Mouse (Mus musculus): ENCODE results near the gene Trex2. TPM values are rescaled to one million over a fixed set of nuclear protein-coding genes. Genes with fewer than 3 reads are reported as not detected.

The Trex2 gene
- polyA plus RNA-seq (2012; rRNA removed): not detected in 2 replicates

DNA sequence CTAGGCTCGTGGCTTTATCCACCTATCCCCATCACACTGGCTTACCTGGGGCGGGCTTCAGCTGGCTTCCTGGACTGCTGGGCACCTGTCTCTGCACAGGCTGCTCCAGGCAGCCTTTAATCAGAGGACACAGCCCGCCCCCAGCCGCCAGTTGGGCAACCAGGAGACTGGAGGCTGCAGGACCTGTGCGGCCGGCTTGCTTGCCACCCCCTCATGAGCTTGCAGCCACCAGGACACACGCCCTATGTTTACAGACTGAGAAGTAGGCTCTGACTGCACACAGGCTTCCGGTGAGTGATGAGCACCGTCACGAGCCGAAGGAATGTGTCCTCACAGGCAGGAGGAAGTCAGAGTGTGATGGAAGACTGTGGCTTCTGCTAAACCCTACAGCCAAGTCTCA, at the start of gene Trex2:
Gene Trex2 (minus strand): TSS at position 93 of the 400 bp plus-strand sequence.

DNA sequence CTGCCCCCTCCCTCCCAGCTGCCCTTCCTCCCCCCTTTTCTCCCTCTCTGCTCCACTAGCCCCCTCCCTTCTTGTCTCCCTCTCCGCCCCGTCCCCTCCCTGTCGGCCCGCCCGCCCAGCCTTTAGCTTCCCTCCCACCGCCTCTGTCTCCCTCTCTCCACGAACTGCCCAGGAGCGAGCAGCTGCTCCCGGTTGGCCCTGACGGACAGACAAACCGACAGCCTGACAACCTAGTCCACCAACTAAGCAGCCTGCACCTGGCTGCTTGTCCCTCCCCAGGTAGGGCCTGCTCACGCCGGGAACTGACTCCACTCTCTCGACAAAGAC, 48.3 kb upstream of the Trex2 start, which contains the start of gene Bgn:
Gene Bgn (plus strand): TSS at position 119 of the 327 bp plus-strand sequence.

DNA sequence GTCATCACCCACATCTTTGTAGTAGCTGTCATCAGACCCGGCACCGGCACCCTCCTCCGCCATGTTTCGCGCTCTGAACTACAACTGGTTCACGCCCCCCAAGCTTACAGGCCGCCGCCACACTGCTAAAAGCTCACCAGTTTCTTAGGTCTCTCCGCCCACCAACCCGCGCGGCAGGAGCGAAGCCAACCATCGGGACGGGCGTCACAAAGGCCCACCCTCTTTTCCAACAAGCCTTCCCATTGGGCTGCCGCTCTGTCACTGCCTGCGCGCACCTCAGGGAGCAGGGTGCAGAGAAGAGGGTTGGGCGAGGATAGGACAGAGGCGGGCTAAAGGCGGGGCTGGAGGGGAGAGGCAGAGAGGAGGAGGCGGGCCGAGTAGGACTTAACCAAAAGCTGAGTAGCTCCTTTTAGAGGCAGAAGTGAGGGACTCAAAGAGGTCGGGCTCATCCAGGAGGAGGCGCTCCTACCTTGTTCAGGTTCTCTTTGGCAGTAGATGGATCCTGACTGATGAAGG, 23.8 kb upstream of the Trex2 start, which contains the start of gene Haus7:
Gene Haus7 (minus strand): TSS at position 168 of the 516 bp plus-strand sequence.

DNA sequence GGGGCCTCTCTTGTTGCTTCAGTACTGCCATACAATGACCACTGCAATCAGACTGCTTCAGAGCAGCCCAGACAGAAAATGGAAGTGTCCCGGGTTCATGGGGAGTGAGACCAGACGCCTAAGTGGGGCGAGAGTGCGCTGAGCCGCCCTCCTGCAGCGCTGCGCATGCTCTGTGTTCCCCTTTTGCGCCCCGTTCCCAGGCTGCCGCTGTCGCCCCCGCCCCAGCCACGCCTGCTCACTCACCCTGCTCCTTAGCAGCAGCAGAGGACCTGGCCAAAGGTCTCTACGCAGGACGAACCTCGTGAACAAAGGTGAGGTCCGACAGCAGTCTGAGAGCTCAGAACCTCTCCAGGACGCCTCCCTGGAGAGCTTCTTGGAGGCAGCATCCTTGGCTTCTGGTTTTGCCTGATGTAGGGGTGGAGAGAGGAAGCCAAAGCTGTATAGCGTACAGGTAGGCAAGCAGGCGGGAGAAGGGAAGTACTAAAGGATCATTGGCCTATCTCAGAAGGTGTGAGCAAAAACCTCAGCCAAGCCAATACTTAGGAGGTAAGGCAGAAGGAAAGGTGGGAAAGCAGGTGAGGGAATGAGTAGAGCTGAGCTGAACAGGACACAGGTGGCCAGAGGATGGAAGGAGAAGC, 24.1 kb downstream of the Trex2 start, which contains the start of gene Zfp92:
Gene Zfp92 (plus strand): TSS at position 217 of the 638 bp plus-strand sequence.

GRCm38 (mm10) chrX:73398636-73399035, 36.5 kb downstream of the Trex2 start, which contains the start of gene Gm18336:
Gene Gm18336 (minus strand): TSS chrX:73398736.

Other genes starting within 250 kb of the Trex2 start
- gene Xlr3b, start 243.1 kb downstream of the Trex2 start, polyA plus RNA-seq (2012; rRNA removed): 9.6 and 11.1 TPM in 2 replicates
- 0.48 and 0.92 TPM in 2 replicates for gene Xlr4b, start 221.0 kb downstream of the Trex2 start, polyA plus RNA-seq (2012; rRNA removed)
- 6.0 and 6.8 TPM in 2 replicates for gene F8a, start 207.1 kb downstream of the Trex2 start, polyA plus RNA-seq (2012; rRNA removed)
- 0.78 TPM in 1 of 2 replicates, not detected in the other for gene Xlr4c, start 192.2 kb downstream of the Trex2 start, polyA plus RNA-seq (2012; rRNA removed)
- gene Xlr3c, start 170.0 kb downstream of the Trex2 start, polyA plus RNA-seq (2012; rRNA removed): 0.06 and 0.14 TPM in 2 replicates
- gene Xlr5a, start 142.4 kb downstream of the Trex2 start, polyA plus RNA-seq (2012; rRNA removed): 0.05 TPM in 1 of 2 replicates, not detected in the other
- not detected in 2 replicates for gene Xlr5c, start 142.4 kb downstream of the Trex2 start, polyA plus RNA-seq (2012; rRNA removed)
- gene Gm45015, start 98.5 kb downstream of the Trex2 start, polyA plus RNA-seq (2012; rRNA removed): not detected in 2 replicates
- gene Zfp275, start 92.7 kb downstream of the Trex2 start, polyA plus RNA-seq (2012; rRNA removed): 14.2 and 28.7 TPM in 2 replicates
- gene Gm18336, start 36.6 kb downstream of the Trex2 start, polyA plus RNA-seq (2012; rRNA removed): 0.09 and 0.25 TPM in 2 replicates
- 0.12 and 0.27 TPM in 2 replicates for gene Zfp92, start 24.2 kb downstream of the Trex2 start, polyA plus RNA-seq (2012; rRNA removed)
- 57.9 and 63.7 TPM in 2 replicates for gene Haus7, start 23.7 kb upstream of the Trex2 start, polyA plus RNA-seq (2012; rRNA removed)
- gene Bgn, start 48.3 kb upstream of the Trex2 start, polyA plus RNA-seq (2012; rRNA removed): 28.7 and 60.6 TPM in 2 replicates
- gene Atp2b3, start 67.7 kb upstream of the Trex2 start, polyA plus RNA-seq (2012; rRNA removed): 0.64 and 0.71 TPM in 2 replicates
- gene Dusp9, start 204.1 kb upstream of the Trex2 start, polyA plus RNA-seq (2012; rRNA removed): 11.3 and 16.0 TPM in 2 replicates
- 17.0 TPM in 2 replicates for gene Pnck, start 224.8 kb upstream of the Trex2 start, polyA plus RNA-seq (2012; rRNA removed)
- 30.6 and 49.4 TPM in 2 replicates for gene Slc6a8, start 237.8 kb upstream of the Trex2 start, polyA plus RNA-seq (2012; rRNA removed)

All from central nervous system, embryonic 11.5 days (tissue).